Comparison of ENCODE assay signal across 10 mouse cellular contexts in genomic region chr4:95483571-95483970, GRCm38 (mm10).
A peak's percentile ranks its signal among the peaks of the same experiment; 100 is the strongest.
DNase-seq lines count a peak whose midpoint lies in the region; ATAC-seq and TF ChIP-seq lines count a peak whose summit lies in the region.
"Had no signal": no experiment of that assay in that cellular context is flagged by ENCODE, and none has a peak within 500 bp of the region (broad histone marks: within the 10 kb centered on the region; RNA-seq: fewer than 3 reads in every experiment).

No protein-coding gene starts in this region.

- peaks cover 4% of the 10 kb centered on the region; the same call in 1 of the 2 replicates for H3K4me1 ChIP-seq in hindbrain, embryonic 10.5 days (replicated peaks)
- no peaks in the 10 kb centered on the region for H3K4me1 ChIP-seq in hindbrain, embryonic 16.5 days (ENCODE audit: control insufficient read depth, insufficient read depth, low read depth, low read length)
- no peaks in the 10 kb centered on the region for H3K4me1 ChIP-seq in kidney, postnatal 0 days (replicated peaks; ENCODE audit: insufficient read depth, low read length)
- peaks cover 9% of the 10 kb centered on the region; the same call in 1 of the 2 replicates for H3K4me1 ChIP-seq in stomach, embryonic 15.5 days
- no peaks in the 10 kb centered on the region for H3K4me1 ChIP-seq in forebrain, embryonic 16.5 days (replicated peaks; ENCODE audit: control insufficient read depth, insufficient read depth, low read length)
- H3K4me1 ChIP-seq: midbrain, embryonic 12.5 days had no signal

- no peak for DNase-seq in hindbrain, embryonic 10.5 days (ENCODE audit: low spot score)
- peak; percentile 78 for DNase-seq in heart, adult 8-10 months (ENCODE audit: low spot score)
- peak; percentile 36 for DNase-seq in kidney, postnatal 0 days (ENCODE audit: low spot score)
- DNase-seq in layer of hippocampus, adult 11-12 months (ENCODE audit: low spot score): no peak
- no peak for DNase-seq in right cerebral cortex, postnatal 4 days

- no peak overlapping the region for H3K4me2 ChIP-seq in hindbrain, embryonic 16.5 days (ENCODE audit: low read length)
- H3K4me2 ChIP-seq in kidney, postnatal 0 days (ENCODE audit: low read length): no peak overlapping the region
- no peak overlapping the region for H3K4me2 ChIP-seq in stomach, embryonic 15.5 days
- H3K4me2 ChIP-seq in forebrain, embryonic 16.5 days (ENCODE audit: low read length): no peak overlapping the region
- H3K4me2 ChIP-seq: midbrain, embryonic 12.5 days had no signal

- peak overlapping the region; percentile 16; the same call in 1 of the 2 replicates for H3K27ac ChIP-seq in hindbrain, embryonic 10.5 days
- H3K27ac ChIP-seq in hindbrain, embryonic 16.5 days (ENCODE audit: low read depth, low read length): no peak overlapping the region
- H3K27ac ChIP-seq in kidney, postnatal 0 days: peak overlapping the region; percentile 42; the same call in 1 of the 2 replicates
- H3K27ac ChIP-seq in stomach, embryonic 15.5 days: peak overlapping the region; percentile 52; the same call in 1 of the 2 replicates
- no peak overlapping the region for H3K27ac ChIP-seq in forebrain, embryonic 16.5 days (ENCODE audit: low read length)
- H3K27ac ChIP-seq: midbrain, embryonic 12.5 days had no signal

- no peak overlapping the region for H3K4me3 ChIP-seq in hindbrain, embryonic 10.5 days
- no peak overlapping the region for H3K4me3 ChIP-seq in hindbrain, embryonic 16.5 days (ENCODE audit: low read length)
- H3K4me3 ChIP-seq in kidney, postnatal 0 days (replicated peaks; ENCODE audit: low read depth, low read length): no peak overlapping the region
- H3K4me3 ChIP-seq in stomach, embryonic 15.5 days (replicated peaks): no peak overlapping the region
- no peak overlapping the region for H3K4me3 ChIP-seq in forebrain, embryonic 16.5 days (replicated peaks; ENCODE audit: low read length)
- H3K4me3 ChIP-seq: midbrain, embryonic 12.5 days had no signal

- no peak overlapping the region for H3K9ac ChIP-seq in hindbrain, embryonic 16.5 days (ENCODE audit: low read depth, low read length)
- H3K9ac ChIP-seq in kidney, postnatal 0 days (ENCODE audit: low read depth, low read length): no peak overlapping the region
- H3K9ac ChIP-seq in stomach, embryonic 15.5 days: no peak overlapping the region
- H3K9ac ChIP-seq in forebrain, embryonic 16.5 days (replicated peaks; ENCODE audit: low read depth, low read length): no peak overlapping the region
- H3K9ac ChIP-seq: midbrain, embryonic 12.5 days had no signal

- H3K27me3 ChIP-seq in hindbrain, embryonic 10.5 days (ENCODE audit: insufficient read depth, poor library complexity, severe bottlenecking): no peaks in the 10 kb centered on the region
- H3K27me3 ChIP-seq in hindbrain, embryonic 16.5 days (replicated peaks; ENCODE audit: control insufficient read depth, insufficient read depth, low read length): no peaks in the 10 kb centered on the region
- no peaks in the 10 kb centered on the region for H3K27me3 ChIP-seq in kidney, postnatal 0 days (ENCODE audit: insufficient read depth, low read length)
- H3K27me3 ChIP-seq in stomach, embryonic 15.5 days (replicated peaks): no peaks in the 10 kb centered on the region
- H3K27me3 ChIP-seq in forebrain, embryonic 16.5 days (replicated peaks; ENCODE audit: control insufficient read depth, insufficient read depth, low read length): no peaks in the 10 kb centered on the region
- H3K27me3 ChIP-seq: CH12.LX; midbrain, embryonic 12.5 days had no signal

- no peaks in the 10 kb centered on the region for H3K9me3 ChIP-seq in hindbrain, embryonic 10.5 days
- no peaks in the 10 kb centered on the region for H3K9me3 ChIP-seq in hindbrain, embryonic 16.5 days (ENCODE audit: control insufficient read depth, low read length)
- H3K9me3 ChIP-seq in kidney, postnatal 0 days (replicated peaks; ENCODE audit: low read length): no peaks in the 10 kb centered on the region
- H3K9me3 ChIP-seq in stomach, embryonic 15.5 days: no peaks in the 10 kb centered on the region
- H3K9me3 ChIP-seq in forebrain, embryonic 16.5 days (ENCODE audit: control insufficient read depth, low read length): no peaks in the 10 kb centered on the region
- H3K9me3 ChIP-seq: midbrain, embryonic 12.5 days had no signal

- whole genome bisulfite sequencing in hindbrain, embryonic 10.5 days: 75% methylated on average over 6 of the region's 6 CpGs
- 78% methylated on average over 6 of the region's 6 CpGs for WGBS in hindbrain, embryonic 16.5 days
- WGBS in kidney, postnatal 0 days: 57% methylated on average over 6 of the region's 6 CpGs
- WGBS in stomach, embryonic 15.5 days: 31% methylated on average over 6 of the region's 6 CpGs
- WGBS in forebrain, embryonic 16.5 days: 73% methylated on average over 6 of the region's 6 CpGs

- no peak for ATAC-seq in hindbrain, embryonic 16.5 days
- peak; percentile 63; the same call in 1 of the 2 replicates for ATAC-seq in kidney, postnatal 0 days (replicated peaks; ENCODE audit: low FRiP score, low read depth)
- ATAC-seq in stomach, embryonic 15.5 days (ENCODE audit: insufficient read depth, low FRiP score, low read depth): peak; percentile 83
- no peak for ATAC-seq in forebrain, embryonic 16.5 days

- no peaks in the 10 kb centered on the region for H3K36me3 ChIP-seq in hindbrain, embryonic 10.5 days
- H3K36me3 ChIP-seq in hindbrain, embryonic 16.5 days (ENCODE audit: control insufficient read depth, insufficient read depth, low read length): no peaks in the 10 kb centered on the region
- H3K36me3 ChIP-seq in kidney, postnatal 0 days (ENCODE audit: insufficient read depth, low read length): no peaks in the 10 kb centered on the region
- no peaks in the 10 kb centered on the region for H3K36me3 ChIP-seq in stomach, embryonic 15.5 days
- no peaks in the 10 kb centered on the region for H3K36me3 ChIP-seq in forebrain, embryonic 16.5 days (ENCODE audit: control insufficient read depth, insufficient read depth)
- H3K36me3 ChIP-seq: midbrain, embryonic 12.5 days had no signal

- no peak for TF ChIP-seq CTCF in kidney, postnatal 0 days (IDR thresholded peaks at IDR 0.05; ENCODE audit: low read depth)

Comparison
In these comparisons a context has a peak if more than half of its experiments do, and no peak if none do; other contexts are left out.
1. H3K27ac ChIP-seq: peak in hindbrain, embryonic 10.5 days (single experiment), kidney, postnatal 0 days (single experiment) and stomach, embryonic 15.5 days (single experiment); none in hindbrain, embryonic 16.5 days (single experiment) and forebrain, embryonic 16.5 days (single experiment).
2. DNase-seq: peak in heart, adult 8-10 months (single experiment) and kidney, postnatal 0 days (single experiment); none in hindbrain, embryonic 10.5 days (single experiment), layer of hippocampus, adult 11-12 months (single experiment) and right cerebral cortex, postnatal 4 days (single experiment).
3. ATAC-seq: peak in kidney, postnatal 0 days (single experiment) and stomach, embryonic 15.5 days (single experiment); none in hindbrain, embryonic 16.5 days (single experiment) and forebrain, embryonic 16.5 days (single experiment).